Mouse (Mus musculus) left cerebral cortex, postnatal 4 days (tissue): ENCODE data around the gene Hmx2. TPM values are rescaled to one million over a fixed set of nuclear protein-coding genes. Genes with fewer than 3 reads are reported as not detected.

Experiments used
- DNase-seq: peaks from one replicate; pipeline ENCODE4 v3.0.0-alpha.2; 2022
- intact Hi-C: fragments of 180-260 bp; cut with DNase I; formaldehyde crosslinking; loops from one replicate; pipeline ENCODE4 v1.15.1; 2025
- total RNA-seq, 2 experiments: library from RNA; stranded (reverse); gene quantifications; 2 replicates each; pipeline ENCODE4 v1.2.3; 2021

The Hmx2 gene
- total RNA-seq = not detected

GRCm38 (mm10) chr7:131548473-131548872 lies at the start of gene Hmx2:
Gene Hmx2 (plus strand): TSS chr7:131548773.
- DNase-seq = no peak
- intact Hi-C loops = loop anchor here (10.0 kb wide), 2 partner anchors 196 to 666 kb away; no protein-coding TSS in a partner anchor

DNA sequence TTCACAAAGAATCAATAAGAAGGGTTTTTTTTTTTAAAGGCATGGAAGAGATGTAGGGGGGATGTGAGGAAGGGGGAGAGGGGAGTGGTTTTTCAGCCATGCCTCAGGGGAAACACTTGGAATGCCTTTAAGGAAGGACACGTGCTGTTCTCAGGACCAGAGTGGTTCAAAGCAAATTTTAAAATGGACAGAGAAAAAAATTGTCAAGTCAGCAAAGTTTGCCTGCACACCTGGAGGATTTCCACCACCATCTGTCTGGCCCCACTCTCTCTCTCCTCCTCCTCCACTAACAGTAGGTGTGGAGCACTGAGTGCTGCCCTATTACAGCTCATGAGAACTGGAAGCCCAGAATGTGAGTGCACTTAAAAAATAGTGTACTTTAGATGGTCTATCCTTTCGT lies 44.8 kb upstream of the Hmx2 start:
- DNase-seq = no peak

GRCm38 (mm10) chr7:131539979-131540378 lies 8.6 kb upstream of the Hmx2 start:
- intact Hi-C loops = loop anchor here (10.0 kb wide), 3 partner anchors 105 to 675 kb away; no protein-coding TSS in a partner anchor
- peak; percentile 91 for DNase-seq

More for the DNA sequence above, 44.8 kb upstream of the Hmx2 start:
- intact Hi-C loops = no loop called here

DNA sequence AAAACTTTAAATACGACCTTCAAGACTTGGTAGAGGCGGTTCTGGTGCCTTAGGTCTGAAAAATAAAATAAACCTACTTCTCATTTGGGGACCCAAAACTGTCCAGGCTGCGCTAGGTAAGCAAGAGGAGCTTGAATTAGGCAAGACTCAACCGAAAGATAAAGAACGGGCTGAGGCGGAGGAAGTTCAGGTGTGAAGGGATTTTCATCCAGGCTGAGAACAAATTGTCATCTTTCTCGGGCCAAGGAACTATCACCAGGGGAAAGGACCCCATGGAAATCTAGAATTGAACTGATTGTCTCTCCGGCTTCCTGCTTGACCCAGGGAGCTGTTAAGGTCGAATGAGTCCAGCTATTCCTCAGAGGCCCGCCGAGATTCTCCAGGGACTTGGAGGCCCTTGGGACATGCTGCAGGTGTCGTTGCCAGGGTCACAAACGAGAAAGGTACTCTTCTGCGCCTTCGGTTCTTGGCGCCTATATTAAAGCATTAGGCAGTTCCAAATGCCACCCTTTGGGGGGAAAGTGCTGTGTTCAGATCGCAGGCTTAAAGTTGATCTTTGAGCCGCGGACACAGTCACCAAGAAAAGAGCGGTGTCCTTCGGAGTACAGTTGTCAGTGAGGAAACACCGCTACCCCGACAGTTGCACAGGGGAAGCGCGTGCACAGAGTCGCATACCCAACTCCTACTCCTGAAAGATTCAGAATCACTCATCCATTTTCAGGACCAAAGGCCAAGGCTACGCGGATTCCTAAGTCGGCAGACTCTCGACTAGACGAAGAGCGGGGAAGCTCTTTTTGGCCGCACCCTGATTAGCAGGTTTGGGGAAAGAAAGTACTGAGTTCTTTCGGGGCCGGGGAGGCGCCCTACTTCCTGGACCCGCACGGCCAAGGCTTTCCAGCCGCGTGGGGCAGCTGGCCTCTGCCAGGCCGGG lies 7.1 kb upstream of the Hmx2 start:
- intact Hi-C loops = loop anchor here (10.0 kb wide), 2 partner anchors 203 to 673 kb away; no protein-coding TSS in a partner anchor
- no peak for DNase-seq

- intact Hi-C loops = loop anchor here (10.0 kb wide), 2 partner anchors 203 to 673 kb away; no protein-coding TSS in a partner anchor
- DNase-seq = no peak
Measured at GRCm38 (mm10) chr7:131542115-131542871, 6.3 kb upstream of the Hmx2 start, which contains the start of gene Hmx3. Gene Hmx3 (plus strand): TSS chr7:131542867.

- no peak for DNase-seq
- intact Hi-C loops = loop anchor here (10.0 kb wide), 2 partner anchors 202 to 672 kb away; no protein-coding TSS in a partner anchor
Measured at GRCm38 (mm10) chr7:131542872-131543622, 5.5 kb upstream of the Hmx2 start.

- intact Hi-C loops = loop anchor here (10.0 kb wide), 2 partner anchors 201 to 671 kb away; no protein-coding TSS in a partner anchor
- no peak for DNase-seq
Measured at GRCm38 (mm10) chr7:131543623-131544481, 4.7 kb upstream of the Hmx2 start.

- intact Hi-C loops = loop anchor here (10.0 kb wide), 2 partner anchors 200 to 670 kb away; no protein-coding TSS in a partner anchor
- no peak for DNase-seq
Measured at GRCm38 (mm10) chr7:131544871-131545270, 3.7 kb upstream of the Hmx2 start.

- intact Hi-C loops = loop anchor here (10.0 kb wide), 2 partner anchors 199 to 669 kb away; no protein-coding TSS in a partner anchor
- no peak for DNase-seq
Measured at GRCm38 (mm10) chr7:131545701-131546385, 2.7 kb upstream of the Hmx2 start.

DNA sequence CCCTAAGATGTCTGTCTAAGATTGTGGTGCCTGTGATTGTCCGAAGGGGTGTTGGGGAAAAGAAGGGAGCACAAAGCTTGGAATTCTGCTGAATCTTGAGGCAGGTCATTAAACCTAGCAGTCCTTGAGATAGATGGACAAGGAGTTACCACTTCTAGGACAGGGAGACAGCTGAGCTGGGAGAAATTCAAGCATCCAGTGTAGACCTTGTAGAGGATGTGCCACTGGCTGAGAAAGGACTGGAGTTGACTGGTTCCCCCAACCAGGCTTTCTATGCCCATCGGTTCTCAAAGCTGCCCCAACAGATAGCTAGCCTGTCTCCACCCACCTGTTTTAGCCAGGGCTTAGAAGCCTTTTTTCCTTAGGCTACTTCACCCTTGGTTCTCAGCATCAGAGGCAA lies 2.1 kb upstream of the Hmx2 start:
- no peak for DNase-seq
- intact Hi-C loops = loop anchor here (10.0 kb wide), 2 partner anchors 198 to 668 kb away; no protein-coding TSS in a partner anchor

- DNase-seq = no peak
- intact Hi-C loops = loop anchor here (10.0 kb wide), 2 partner anchors 197 to 667 kb away; no protein-coding TSS in a partner anchor
Measured at GRCm38 (mm10) chr7:131547481-131547880, 1.1 kb upstream of the Hmx2 start.

DNA sequence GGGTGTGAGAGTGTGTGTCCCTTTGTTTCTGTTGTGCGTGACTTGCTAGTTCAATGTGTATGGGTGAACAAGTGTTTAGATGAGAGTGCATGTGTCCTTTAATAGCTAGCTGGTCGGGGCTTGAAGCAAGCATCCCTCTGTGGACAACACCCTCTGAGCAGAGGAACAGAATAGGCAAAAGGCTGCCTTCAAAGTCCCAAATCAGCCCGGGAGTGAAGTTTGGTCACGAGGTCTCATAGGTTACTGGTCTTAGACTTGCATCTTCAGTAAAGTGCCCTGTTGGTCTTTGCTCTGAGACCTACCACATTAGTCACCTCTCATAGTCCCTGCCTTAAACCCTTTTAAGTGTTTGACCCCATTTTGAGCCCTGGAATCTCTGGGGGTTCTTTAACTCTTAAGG lies 2.9 kb downstream of the Hmx2 start:
- no peak for DNase-seq
- intact Hi-C loops = loop anchor here (5.0 kb wide), 1 partner anchor 331 kb away; no protein-coding TSS in a partner anchor

DNA sequence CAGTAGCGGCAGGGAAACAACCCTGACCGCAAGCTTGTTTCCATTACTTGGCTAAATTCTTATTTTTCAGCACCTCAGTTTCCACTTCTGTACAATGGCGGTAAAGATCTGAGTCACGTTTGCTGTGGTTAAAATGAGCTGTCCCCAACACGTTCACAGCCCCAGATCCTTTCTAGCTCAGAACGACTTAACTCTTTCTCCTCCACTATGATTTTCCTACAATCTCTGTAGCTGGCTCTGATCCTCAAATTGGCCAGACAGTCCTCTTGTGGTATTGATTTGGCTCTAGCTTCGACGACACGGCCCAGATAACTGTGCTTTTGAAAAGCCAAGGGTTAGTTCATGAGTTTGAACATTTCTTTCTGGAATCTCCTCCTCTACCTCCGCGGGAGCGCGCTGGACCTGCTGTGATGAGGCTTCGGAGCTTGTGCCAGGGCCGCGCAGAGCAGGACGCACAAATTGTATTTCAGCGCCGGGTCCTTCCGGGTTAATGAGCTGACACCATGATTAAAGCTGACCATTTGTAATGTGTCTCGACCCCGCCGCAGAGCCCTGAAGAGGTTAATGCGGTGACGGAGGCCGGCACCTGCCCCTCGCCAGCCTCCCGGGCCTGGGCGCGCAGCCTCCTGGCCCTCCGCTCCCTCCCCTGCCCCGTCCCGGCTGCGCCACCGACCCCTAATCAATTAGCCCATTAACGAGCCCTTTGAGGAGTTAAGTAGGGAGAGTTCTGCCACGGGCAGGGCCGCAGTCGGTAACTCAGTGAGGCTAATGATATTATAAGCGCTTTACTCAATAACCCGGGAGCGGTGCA lies 3.6 kb downstream of the Hmx2 start:
- intact Hi-C loops = loop anchor here (5.0 kb wide), 1 partner anchor 330 kb away; no protein-coding TSS in a partner anchor
- DNase-seq = no peak

- no peak for DNase-seq
- intact Hi-C loops = loop anchor here (5.0 kb wide), 1 partner anchor 330 kb away; no protein-coding TSS in a partner anchor
Measured at GRCm38 (mm10) chr7:131552781-131553180, 4.2 kb downstream of the Hmx2 start.

DNA sequence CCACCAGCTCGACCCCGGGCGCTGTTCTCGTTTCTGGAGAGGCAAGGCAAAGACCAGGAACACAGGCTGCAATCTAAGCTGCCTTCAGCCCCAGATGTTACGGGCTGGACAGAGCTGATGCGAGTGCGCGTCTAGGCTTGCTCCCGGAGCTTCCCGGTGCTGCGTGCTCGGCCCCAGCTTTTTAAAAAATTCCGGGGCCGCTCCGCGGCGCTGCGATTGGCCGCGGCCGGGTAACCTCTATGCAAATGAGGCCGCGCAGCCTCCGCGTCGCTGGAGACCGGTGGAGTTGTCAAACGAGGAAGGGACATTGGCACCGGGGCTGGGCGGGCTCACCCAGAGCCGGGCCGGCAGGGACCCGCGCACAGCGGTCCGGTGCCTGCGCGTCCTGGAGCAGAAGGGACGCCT lies 5.2 kb downstream of the Hmx2 start:
- intact Hi-C loops = loop anchor here (5.0 kb wide), 1 partner anchor 329 kb away; no protein-coding TSS in a partner anchor
- DNase-seq = no peak

- intact Hi-C loops = loop anchor here (5.0 kb wide), 1 partner anchor 328 kb away; no protein-coding TSS in a partner anchor
- DNase-seq = no peak
Measured at GRCm38 (mm10) chr7:131554341-131555180, 6.0 kb downstream of the Hmx2 start.
